Mouse (Mus musculus): Measurements from ENCODE around the gene Cep152. TPM values are rescaled to one million over a fixed set of nuclear protein-coding genes. Genes with fewer than 3 reads are reported as not detected.

Gene Cep152
- total and polyA plus RNA-seq, 2 experiments, result 0.69 to 3.0 TPM

DNA sequence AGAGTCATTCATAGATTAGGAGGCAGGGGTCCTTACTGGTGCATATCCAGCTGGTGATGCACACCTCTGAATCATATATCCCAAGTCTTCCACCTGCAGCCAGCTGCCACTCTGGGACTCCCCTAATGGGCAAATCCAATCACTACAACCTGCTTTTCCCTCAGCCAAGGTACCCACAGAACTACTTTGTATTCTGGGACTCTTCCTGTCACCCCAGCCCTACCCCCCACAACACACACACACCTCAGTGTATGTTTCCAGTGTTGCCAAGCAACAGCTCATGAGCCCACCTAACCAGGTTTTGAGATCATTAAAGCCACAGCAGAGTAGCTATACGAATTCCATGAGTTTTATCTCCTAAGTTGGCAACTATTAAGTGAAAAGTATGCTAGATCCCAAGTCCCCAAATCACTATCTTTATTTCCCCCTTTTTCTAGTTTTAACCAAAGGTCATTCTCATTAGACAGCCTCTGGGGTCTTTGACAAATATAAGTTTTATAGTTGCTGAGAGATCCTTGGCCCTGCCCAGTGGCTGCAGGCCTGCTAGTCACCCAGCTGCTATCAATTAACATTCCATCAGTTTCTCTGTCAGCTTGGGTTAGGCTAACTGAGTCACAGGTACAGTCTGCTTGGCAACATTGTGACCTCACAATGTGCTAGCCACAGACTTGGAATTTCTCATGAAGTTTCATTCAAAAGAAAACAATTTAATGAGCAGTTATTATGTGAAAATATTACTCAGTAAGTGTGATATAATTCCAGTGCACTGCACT lies 75.9 kb downstream of the Cep152 start:
- 53% methylated on average over 1 of the region's 1 CpGs for WGBS
- no peaks in the 10 kb centered on the region for H3K36me3 ChIP-seq (ENCODE audit: control insufficient read depth, insufficient read depth, low read length)
- H3K4me1 ChIP-seq (ENCODE audit: control insufficient read depth, insufficient read depth, low read length), result no peaks in the 10 kb centered on the region
- H3K4me3 ChIP-seq (ENCODE audit: insufficient read depth, low read depth, low read length), result no peak overlapping the region
- no peak overlapping the region for H3K27ac ChIP-seq (replicated peaks; ENCODE audit: insufficient read depth, low read depth, low read length)
- no peaks in the 10 kb centered on the region for H3K27me3 ChIP-seq (ENCODE audit: control insufficient read depth, insufficient read depth, low read length)
- no peak for DNase-seq (ENCODE audit: extremely low read depth, low read depth, low spot score)
- no peaks in the 10 kb centered on the region for H3K79me2 ChIP-seq (ENCODE audit: control insufficient read depth, insufficient read depth, low read length)
- no peak for TF ChIP-seq POLR2A (IDR thresholded peaks at IDR 0.05; ENCODE audit: extremely low read depth, insufficient read depth, low read length)
- TF ChIP-seq CTCF (IDR thresholded peaks at IDR 0.05; ENCODE audit: low read depth, low read length), result no peak
- H3K9ac ChIP-seq (ENCODE audit: low read depth, low read length), result no peak overlapping the region

DNA sequence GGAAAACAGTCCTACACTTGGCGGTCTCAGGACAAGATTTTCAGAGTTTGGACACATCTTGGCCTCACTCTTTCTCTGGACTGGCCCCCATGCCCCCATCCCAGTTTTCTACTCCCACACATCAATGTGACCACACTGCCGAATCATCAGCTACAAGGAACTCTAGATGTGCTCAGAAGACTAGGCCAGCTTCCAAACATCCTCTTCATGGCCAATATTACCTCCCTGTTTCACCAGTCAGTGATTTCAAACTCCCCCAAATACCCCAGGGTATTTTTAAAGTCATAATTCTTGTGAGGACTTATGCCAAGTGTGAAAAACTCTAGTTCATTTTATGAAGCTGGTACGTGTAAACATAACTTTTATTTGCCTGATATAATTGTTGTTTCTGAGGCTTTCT lies 79.9 kb downstream of the Cep152 start:
- no peak overlapping the region for H3K27ac ChIP-seq (replicated peaks; ENCODE audit: insufficient read depth, low read depth, low read length)
- TF ChIP-seq CTCF (IDR thresholded peaks at IDR 0.05; ENCODE audit: low read depth, low read length) (no peak), POLR2A (IDR thresholded peaks at IDR 0.05; ENCODE audit: extremely low read depth, insufficient read depth, low read length) (no peak)
- no peaks in the 10 kb centered on the region for H3K4me1 ChIP-seq (ENCODE audit: control insufficient read depth, insufficient read depth, low read length)
- H3K9ac ChIP-seq (ENCODE audit: low read depth, low read length), result no peak overlapping the region
- 88% methylated on average over 3 of the region's 3 CpGs for WGBS
- H3K79me2 ChIP-seq (ENCODE audit: control insufficient read depth, insufficient read depth, low read length), result no peaks in the 10 kb centered on the region
- H3K4me3 ChIP-seq (ENCODE audit: insufficient read depth, low read depth, low read length), result no peak overlapping the region
- no peaks in the 10 kb centered on the region for H3K27me3 ChIP-seq (ENCODE audit: control insufficient read depth, insufficient read depth, low read length)
- DNase-seq (ENCODE audit: extremely low read depth, low read depth, low spot score), result no peak
- H3K36me3 ChIP-seq (ENCODE audit: control insufficient read depth, insufficient read depth, low read length), result no peaks in the 10 kb centered on the region

DNA sequence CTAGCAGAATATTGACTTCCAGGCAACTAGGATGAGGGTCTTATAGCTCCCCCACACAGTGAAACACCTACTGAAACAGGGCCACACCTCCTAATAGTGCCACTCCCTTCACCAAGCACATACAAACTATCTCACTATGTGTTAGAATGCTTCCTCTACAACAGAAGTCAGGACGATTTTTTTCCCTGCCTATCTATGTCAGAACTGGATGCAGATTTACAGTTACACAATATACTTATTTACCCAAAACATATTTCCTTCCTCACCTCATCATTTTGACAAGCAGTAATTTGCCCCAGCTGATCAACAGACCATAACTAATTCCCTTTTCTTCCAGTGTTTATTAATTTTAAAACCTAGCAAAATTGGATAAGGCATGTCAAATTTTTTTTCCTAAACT lies 81.3 kb downstream of the Cep152 start:
- WGBS, result 66% methylated on average over 1 of the region's 1 CpGs

DNA sequence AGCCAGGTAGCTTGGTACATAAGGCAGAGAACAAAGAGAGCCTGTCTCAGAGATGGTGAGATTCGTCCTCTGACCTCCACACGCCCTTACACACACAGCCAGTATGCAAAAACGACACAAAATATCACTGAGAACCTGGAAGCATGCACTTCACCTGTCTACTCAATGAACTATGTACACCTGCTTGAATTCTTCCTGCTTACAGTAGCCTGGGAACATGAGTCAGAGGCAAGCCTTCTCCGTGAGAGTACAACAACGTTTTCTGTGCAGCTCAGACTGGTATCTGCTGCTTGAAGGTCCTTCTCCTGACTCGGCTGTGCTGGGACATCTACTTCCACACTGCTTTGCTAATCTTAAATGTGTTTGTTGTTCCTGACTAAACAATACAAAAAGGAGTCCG lies 83.5 kb downstream of the Cep152 start:
- TF ChIP-seq POLR2A (IDR thresholded peaks at IDR 0.05; ENCODE audit: extremely low read depth, insufficient read depth, low read length) (no peak), CTCF (IDR thresholded peaks at IDR 0.05; ENCODE audit: low read depth, low read length) (no peak)
- H3K27ac ChIP-seq (replicated peaks; ENCODE audit: insufficient read depth, low read depth, low read length), result no peak overlapping the region
- no peaks in the 10 kb centered on the region for H3K79me2 ChIP-seq (ENCODE audit: control insufficient read depth, insufficient read depth, low read length)
- H3K9ac ChIP-seq (ENCODE audit: low read depth, low read length), result no peak overlapping the region
- 56% methylated on average over 7 of the region's 7 CpGs for WGBS
- H3K27me3 ChIP-seq (ENCODE audit: control insufficient read depth, insufficient read depth, low read length), result no peaks in the 10 kb centered on the region
- H3K4me3 ChIP-seq (ENCODE audit: insufficient read depth, low read depth, low read length), result no peak overlapping the region
- no peak for DNase-seq (ENCODE audit: extremely low read depth, low read depth, low spot score)
- no peaks in the 10 kb centered on the region for H3K4me1 ChIP-seq (ENCODE audit: control insufficient read depth, insufficient read depth, low read length)
- H3K36me3 ChIP-seq (ENCODE audit: control insufficient read depth, insufficient read depth, low read length), result no peaks in the 10 kb centered on the region

More for the DNA sequence above, 81.3 kb downstream of the Cep152 start:
- H3K79me2 ChIP-seq (ENCODE audit: control insufficient read depth, insufficient read depth, low read length), result no peaks in the 10 kb centered on the region
- no peak overlapping the region for H3K9ac ChIP-seq (ENCODE audit: low read depth, low read length)
- H3K4me3 ChIP-seq (ENCODE audit: insufficient read depth, low read depth, low read length), result no peak overlapping the region
- TF ChIP-seq CTCF (IDR thresholded peaks at IDR 0.05; ENCODE audit: low read depth, low read length), result no peak
- no peak for TF ChIP-seq POLR2A (IDR thresholded peaks at IDR 0.05; ENCODE audit: extremely low read depth, insufficient read depth, low read length)
- no peak for DNase-seq (ENCODE audit: extremely low read depth, low read depth, low spot score)
- H3K27ac ChIP-seq (replicated peaks; ENCODE audit: insufficient read depth, low read depth, low read length), result no peak overlapping the region
- no peaks in the 10 kb centered on the region for H3K27me3 ChIP-seq (ENCODE audit: control insufficient read depth, insufficient read depth, low read length)
- H3K4me1 ChIP-seq (ENCODE audit: control insufficient read depth, insufficient read depth, low read length), result no peaks in the 10 kb centered on the region
- H3K36me3 ChIP-seq (ENCODE audit: control insufficient read depth, insufficient read depth, low read length), result no peaks in the 10 kb centered on the region

DNA sequence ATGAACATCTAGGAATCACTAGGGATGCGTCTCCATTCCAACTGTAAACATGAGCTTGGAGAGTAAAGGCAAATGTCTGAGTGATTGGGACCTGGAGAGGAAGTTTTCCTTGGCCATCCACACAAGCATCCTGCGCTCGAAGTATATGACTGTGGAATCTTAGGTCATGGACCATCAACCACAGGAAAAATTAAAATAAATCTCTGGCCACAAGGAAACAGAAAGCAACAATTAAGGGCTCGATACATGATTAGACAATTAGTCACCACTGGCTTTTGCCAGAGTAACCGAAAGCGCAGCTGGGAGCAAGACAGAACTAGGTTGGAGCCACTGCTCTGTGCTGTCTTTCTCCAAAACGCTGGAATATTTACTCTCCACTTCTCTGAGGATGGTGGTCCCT lies 84.3 kb downstream of the Cep152 start:
- Histone ChIP-seq H3K9ac (ENCODE audit: low read depth, low read length) (no peak overlapping the region), H3K27me3 (ENCODE audit: control insufficient read depth, insufficient read depth, low read length) (no peaks in the 10 kb centered on the region), H3K36me3 (ENCODE audit: control insufficient read depth, insufficient read depth, low read length) (no peaks in the 10 kb centered on the region), H3K4me1 (ENCODE audit: control insufficient read depth, insufficient read depth, low read length) (no peaks in the 10 kb centered on the region), H3K4me3 (ENCODE audit: insufficient read depth, low read depth, low read length) (no peak overlapping the region), H3K79me2 (ENCODE audit: control insufficient read depth, insufficient read depth, low read length) (no peaks in the 10 kb centered on the region), H3K27ac (replicated peaks; ENCODE audit: insufficient read depth, low read depth, low read length) (no peak overlapping the region)
- 74% methylated on average over 7 of the region's 7 CpGs for WGBS
- TF ChIP-seq CTCF (IDR thresholded peaks at IDR 0.05; ENCODE audit: low read depth, low read length) (no peak), POLR2A (IDR thresholded peaks at IDR 0.05; ENCODE audit: extremely low read depth, insufficient read depth, low read length) (no peak)
- DNase-seq (ENCODE audit: extremely low read depth, low read depth, low spot score), result no peak

DNA sequence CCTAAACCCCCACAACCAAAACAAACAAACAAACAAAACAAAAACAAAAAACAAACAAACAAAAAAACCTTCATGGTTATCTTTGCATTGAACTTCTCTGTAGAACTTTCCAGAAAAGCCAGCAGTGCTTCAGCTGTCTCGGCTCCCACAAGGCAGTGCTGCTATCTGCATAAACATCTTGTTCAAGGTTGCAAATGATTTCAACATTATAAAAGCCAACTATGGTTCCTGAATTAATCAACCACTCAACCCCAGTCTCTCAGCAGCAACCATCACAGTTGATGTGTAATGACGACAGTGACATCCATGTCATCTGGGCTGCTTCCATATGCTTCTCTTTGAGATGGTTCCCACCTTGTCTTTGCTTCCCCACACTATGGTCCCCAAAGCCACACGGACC lies 85.3 kb downstream of the Cep152 start:
- Histone ChIP-seq H3K4me3 (ENCODE audit: insufficient read depth, low read depth, low read length) (no peak overlapping the region), H3K4me1 (ENCODE audit: control insufficient read depth, insufficient read depth, low read length) (no peaks in the 10 kb centered on the region), H3K27ac (replicated peaks; ENCODE audit: insufficient read depth, low read depth, low read length) (no peak overlapping the region), H3K9ac (ENCODE audit: low read depth, low read length) (no peak overlapping the region), H3K36me3 (ENCODE audit: control insufficient read depth, insufficient read depth, low read length) (no peaks in the 10 kb centered on the region), H3K27me3 (ENCODE audit: control insufficient read depth, insufficient read depth, low read length) (no peaks in the 10 kb centered on the region), H3K79me2 (ENCODE audit: control insufficient read depth, insufficient read depth, low read length) (no peaks in the 10 kb centered on the region)
- 89% methylated on average over 3 of the region's 3 CpGs for WGBS
- TF ChIP-seq CTCF (IDR thresholded peaks at IDR 0.05; ENCODE audit: low read depth, low read length), result no peak
- no peak for TF ChIP-seq POLR2A (IDR thresholded peaks at IDR 0.05; ENCODE audit: extremely low read depth, insufficient read depth, low read length)
- DNase-seq (ENCODE audit: extremely low read depth, low read depth, low spot score), result no peak

All from liver, adult 2 months (tissue).